Mouse (Mus musculus): ENCODE data around the gene Mad2l1.

- TF ChIP-seq CTCF (IDR thresholded peaks at IDR 0.05; ENCODE audit: low read depth, low read length) (no peak), POLR2A (IDR thresholded peaks at IDR 0.05; ENCODE audit: borderline replicate concordance, low read depth, low read length) (no peak)
Measured at GRCm38 (mm10) chr6:66535966-66536365, 776 bp downstream of the Mad2l1 start.
